Mouse (Mus musculus): ENCODE measurements at regions not wholly inside any gene's neighbourhood (a gene's known extent, or its start where the extent isn't known, plus 50 kb on each side); places are given as distances from the start of the nearest gene placed in this dataset.

DNA sequence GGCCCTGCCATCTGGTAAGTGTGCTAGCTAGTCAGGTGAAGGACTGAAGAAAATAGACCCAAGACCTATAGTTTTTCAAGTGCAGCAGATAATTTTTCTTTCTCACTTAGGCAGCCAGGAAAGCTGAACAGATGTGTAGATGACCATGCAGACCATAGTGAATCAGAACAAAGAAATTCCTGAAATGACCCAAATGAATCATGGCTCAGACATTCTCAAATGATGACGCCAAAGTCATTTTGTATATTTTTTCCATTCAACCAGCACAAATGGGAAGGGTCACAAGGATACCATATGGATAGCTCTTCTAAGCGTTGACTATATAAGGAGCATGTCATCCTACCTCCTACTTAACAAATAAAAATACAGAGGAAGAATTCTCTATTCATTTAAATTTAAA lies 463.8 kb downstream of the Tmem135 start:
- no peak overlapping the region for H3K4me3 ChIP-seq (ENCODE audit: low read depth, low read length)
- no peaks in the 10 kb centered on the region for H3K27me3 ChIP-seq (replicated peaks; ENCODE audit: control insufficient read depth, insufficient read depth, low read length)
- no peaks in the 10 kb centered on the region for H3K9me3 ChIP-seq (ENCODE audit: control insufficient read depth, low read length)
- H3K4me2 ChIP-seq (ENCODE audit: low read depth, low read length): no peak overlapping the region
- no peaks in the 10 kb centered on the region for H3K36me3 ChIP-seq (ENCODE audit: control insufficient read depth, insufficient read depth, low read length)
- no peak overlapping the region for H3K9ac ChIP-seq (ENCODE audit: low read depth, low read length)
- WGBS: 75% methylated on average over 2 of the region's 2 CpGs
- no peak for DNase-seq (ENCODE audit: low spot score)
- no peak overlapping the region for H3K27ac ChIP-seq (replicated peaks; ENCODE audit: low read depth, low read length)
- no peak for ATAC-seq (ENCODE audit: low read depth)
- H3K4me1 ChIP-seq (ENCODE audit: control insufficient read depth, insufficient read depth, low read length): no peaks in the 10 kb centered on the region

DNA sequence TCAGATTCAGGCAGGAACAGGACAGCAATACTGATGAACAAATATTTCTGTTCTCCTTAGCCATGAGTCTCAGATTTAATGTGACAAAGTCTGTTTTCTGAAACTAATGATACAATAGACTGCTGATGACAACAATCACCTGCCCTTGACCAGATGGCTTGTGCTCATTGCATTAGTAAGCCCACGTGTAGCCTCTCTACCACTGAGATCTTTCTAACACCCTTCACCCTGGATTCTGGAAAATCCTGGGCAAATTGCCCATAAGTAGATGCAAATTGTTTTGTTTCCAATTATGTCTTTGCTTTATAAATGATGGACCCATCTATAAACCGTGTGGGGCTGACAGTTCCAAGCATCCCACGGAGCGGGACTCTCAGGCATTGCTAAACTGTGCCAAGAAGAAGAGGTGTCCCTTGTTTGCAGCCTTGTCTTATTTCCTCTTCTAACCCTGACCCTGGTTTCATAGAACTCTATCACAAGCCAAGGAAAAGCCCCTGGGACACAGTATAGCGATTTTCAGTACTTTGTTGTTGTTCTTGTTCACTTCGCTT lies 475.7 kb downstream of the Tmem135 start:
- DNase-seq (ENCODE audit: low spot score) (no peak), ATAC-seq (ENCODE audit: low read depth) (no peak)
- H3K9me3 ChIP-seq (ENCODE audit: control insufficient read depth, low read length): no peaks in the 10 kb centered on the region
- H3K27me3 ChIP-seq (replicated peaks; ENCODE audit: control insufficient read depth, insufficient read depth, low read length): no peaks in the 10 kb centered on the region
- no peaks in the 10 kb centered on the region for H3K4me1 ChIP-seq (ENCODE audit: control insufficient read depth, insufficient read depth, low read length)
- H3K4me2 ChIP-seq (ENCODE audit: low read depth, low read length): no peak overlapping the region
- no peaks in the 10 kb centered on the region for H3K36me3 ChIP-seq (ENCODE audit: control insufficient read depth, insufficient read depth, low read length)
- H3K27ac ChIP-seq (replicated peaks; ENCODE audit: low read depth, low read length): no peak overlapping the region
- WGBS: 74% methylated on average over 6 of the region's 6 CpGs
- no peak overlapping the region for H3K4me3 ChIP-seq (ENCODE audit: low read depth, low read length)
- no peak overlapping the region for H3K9ac ChIP-seq (ENCODE audit: low read depth, low read length)

Measured in embryonic facial prominence, embryonic 14.5 days (tissue).